ENCODE assay signal across 11 mouse cellular contexts in genomic region chr16:91793507-91794278, GRCm38 (mm10).
A peak's percentile ranks its signal among the peaks of the same experiment; 100 is the strongest.
DNase-seq lines count a peak whose midpoint lies in the region; ATAC-seq and TF ChIP-seq lines count a peak whose summit lies in the region.
"Had no signal": no experiment of that assay in that cellular context is flagged by ENCODE, and none has a peak within 500 bp of the region (broad histone marks: within the 10 kb centered on the region; RNA-seq: fewer than 3 reads in every experiment).

No protein-coding gene starts in this region.

- no peak for TF ChIP-seq POLR2A in bone marrow macrophage, adult 2 months (IDR thresholded peaks at IDR 0.05; ENCODE audit: borderline replicate concordance, low read depth, low read length)

- H3K9ac ChIP-seq in forebrain, postnatal 0 days = no peak overlapping the region
- H3K9ac ChIP-seq: embryonic facial prominence, embryonic 15.5 days had no signal

- TF ChIP-seq CTCF in bone marrow macrophage, adult 2 months (IDR thresholded peaks at IDR 0.05; ENCODE audit: low read depth, low read length) = no peak
- no peak for TF ChIP-seq CTCF in forebrain, postnatal 0 days (IDR thresholded peaks at IDR 0.05; ENCODE audit: low read depth)

- H3K9me3 ChIP-seq in forebrain, postnatal 0 days (ENCODE audit: low read length) = no peaks in the 10 kb centered on the region
- H3K9me3 ChIP-seq: embryonic facial prominence, embryonic 15.5 days; midbrain, embryonic 10.5 days had no signal

- ATAC-seq in hematopoietic stem cell, adult 5-6 weeks (replicated peaks in 1 of 2; ENCODE audit: insufficient read depth in 1 of 2, low FRiP score in 2 of 2, low TSS enrichment in 1 of 2, low read depth in 1 of 2, poor library complexity in 2 of 2, severe bottlenecking in 2 of 2) = peak; percentile 17 to 61
- ATAC-seq in cerebellum, adult (ENCODE audit: insufficient number of reproducible peaks, low FRiP score, low TSS enrichment) = no peak
- ATAC-seq in forebrain, postnatal 0 days = no peak

- H3K27me3 ChIP-seq in splenic B cell, adult 2 months (ENCODE audit: control insufficient read depth, insufficient read depth, low read length, poor library complexity, severe bottlenecking) = no peaks in the 10 kb centered on the region
- no peaks in the 10 kb centered on the region for H3K27me3 ChIP-seq in forebrain, postnatal 0 days (ENCODE audit: insufficient read depth, low read length)
- H3K27me3 ChIP-seq: embryonic facial prominence, embryonic 15.5 days had no signal

- no peak overlapping the region for H3K4me2 ChIP-seq in forebrain, postnatal 0 days (ENCODE audit: low read depth)
- H3K4me2 ChIP-seq: embryonic facial prominence, embryonic 15.5 days had no signal

- H3K4me3 ChIP-seq in bone marrow macrophage, adult 2 months (ENCODE audit: insufficient read depth, low read length) = peak overlapping the region; percentile 8; the same call in 1 of the 2 replicates
- H3K4me3 ChIP-seq in forebrain, postnatal 0 days (ENCODE audit: low read depth, low read length) = no peak overlapping the region
- H3K4me3 ChIP-seq: embryonic facial prominence, embryonic 15.5 days; midbrain, embryonic 10.5 days had no signal

- no peaks in the 10 kb centered on the region for H3K36me3 ChIP-seq in splenic B cell, adult 2 months (ENCODE audit: control insufficient read depth, insufficient read depth, low read length, poor library complexity, severe bottlenecking)
- peaks cover 16% of the 10 kb centered on the region for H3K36me3 ChIP-seq in forebrain, postnatal 0 days (ENCODE audit: insufficient read depth)

- peaks cover 43% of the 10 kb centered on the region for H3K4me1 ChIP-seq in bone marrow macrophage, adult 2 months (ENCODE audit: control insufficient read depth, insufficient read depth, low read length)
- no peaks in the 10 kb centered on the region for H3K4me1 ChIP-seq in forebrain, postnatal 0 days (ENCODE audit: insufficient read depth)
- H3K4me1 ChIP-seq: midbrain, embryonic 10.5 days had no signal

- DNase-seq in lung, postnatal 36 days = peak; percentile 15
- DNase-seq in lung, postnatal 14 days = no peak
- peak; percentile 29 for DNase-seq in splenic B cell, adult 2 months (ENCODE audit: low read depth, low spot score)
- no peak for DNase-seq in layer of hippocampus, postnatal 14 days (ENCODE audit: low spot score in 2 of 2)
- no peak for DNase-seq in forebrain, postnatal 0 days
- DNase-seq: right cerebral cortex, postnatal 4 days had no signal

- WGBS in forebrain, postnatal 0 days = 91% methylated on average over 13 of the region's 13 CpGs

- H3K27ac ChIP-seq in bone marrow macrophage, adult 2 months (ENCODE audit: insufficient read depth, low read depth, low read length) = peak overlapping the region; percentile 68
- no peak overlapping the region for H3K27ac ChIP-seq in forebrain, postnatal 0 days (ENCODE audit: low read depth, low read length)
- H3K27ac ChIP-seq: embryonic facial prominence, embryonic 15.5 days; midbrain, embryonic 10.5 days had no signal

Comparison
In these comparisons a context has a peak if more than half of its experiments do, and no peak if none do; other contexts are left out.
1. DNase-seq: peak in lung, postnatal 36 days (single experiment) and splenic B cell, adult 2 months (single experiment); none in lung, postnatal 14 days (single experiment), layer of hippocampus, postnatal 14 days (0 of 2) and forebrain, postnatal 0 days (single experiment).
2. ATAC-seq: peak in hematopoietic stem cell, adult 5-6 weeks (2 of 2); none in cerebellum, adult (single experiment) and forebrain, postnatal 0 days (single experiment).